Mouse (Mus musculus) gonadal fat pad, adult 2 months (tissue): ENCODE results near the gene Zfp637. TPM values are rescaled to one million over a fixed set of nuclear protein-coding genes. Genes with fewer than 3 reads are reported as not detected.
"Not testable (repeated sequence)": the region's sequence is repeated elsewhere in the genome, so short reads cannot be mapped to it uniquely, and the experiment has no call there.

Experiments
- DNase-seq: peaks from one replicate; pipeline ENCODE4 v3.0.0-alpha.2; 2012; ENCODE audit warnings: low read depth
- polyA plus RNA-seq: library from polyadenylated mRNA; depleted of rRNA; stranded (reverse); fragments of >200 nt; gene quantifications from 2 replicates; pipeline ENCODE4 v1.2.3, GENCODE M21; 2012; rRNA removed

Gene Zfp637
- 25.1 and 25.6 TPM in 2 replicates for polyA plus RNA-seq

DNA sequence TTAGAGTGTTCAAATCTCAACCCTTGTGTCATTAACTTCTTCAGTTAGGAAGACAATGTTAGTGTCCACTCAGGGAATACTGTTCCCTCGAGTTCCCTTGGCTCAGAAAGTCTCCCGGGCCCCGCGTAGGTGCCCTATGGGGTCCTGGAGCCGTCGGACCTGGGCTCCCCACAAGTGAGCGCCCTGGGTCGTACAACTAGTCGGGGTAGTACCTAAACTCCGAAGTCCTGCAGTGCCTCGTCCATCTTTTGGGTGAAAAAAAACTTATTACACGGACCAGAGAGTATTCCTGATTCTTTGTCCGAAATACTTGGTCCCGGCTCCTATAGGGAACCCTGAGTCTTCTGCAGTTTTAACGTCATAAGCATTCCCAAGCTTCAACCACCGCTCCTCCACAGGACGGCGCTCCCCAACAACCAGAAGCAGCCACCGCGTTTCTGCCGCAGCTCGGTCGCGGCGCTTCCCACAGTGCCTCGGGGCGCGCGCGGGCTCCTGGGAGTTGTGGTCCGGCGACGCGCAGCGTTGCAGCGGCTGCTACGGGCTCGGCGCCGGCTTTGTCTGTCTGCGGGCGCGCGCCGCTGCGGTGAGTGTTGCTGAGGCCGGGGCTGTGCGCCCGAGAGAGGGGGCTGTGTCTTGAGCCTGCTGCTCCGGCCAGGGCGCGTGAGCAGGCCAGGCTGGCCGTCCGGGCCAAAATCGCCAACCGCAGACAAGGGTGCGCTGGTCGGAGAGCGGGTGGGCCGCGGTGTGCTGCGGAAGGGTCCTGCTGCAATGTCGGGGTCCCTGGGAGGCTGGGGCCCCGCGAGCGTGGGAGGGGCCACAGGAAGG lies at the start of gene Zfp637:
Gene Zfp637 (plus strand): TSS at position 495 of the 825 bp plus-strand sequence.
- DNase-seq: no peak

DNA sequence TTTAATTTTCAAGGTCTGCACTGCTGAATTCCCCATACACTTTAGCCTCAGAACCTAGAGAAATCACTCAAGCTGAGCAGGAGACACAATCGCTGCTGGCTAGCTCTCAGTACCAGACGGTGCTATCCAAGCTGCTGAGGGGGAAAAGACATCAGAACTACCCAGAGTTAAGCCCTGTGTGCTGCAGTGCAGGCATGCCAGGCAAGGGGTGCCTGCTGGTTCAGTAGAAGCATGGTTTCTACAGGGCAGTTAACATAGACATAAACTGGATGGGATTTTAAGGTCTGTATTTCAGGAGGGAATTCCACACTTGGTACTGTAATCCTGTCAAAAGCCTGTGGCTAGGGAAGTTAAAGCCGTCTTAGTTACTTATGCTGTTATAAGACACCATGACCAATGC lies 45.7 kb upstream of the Zfp637 start:
- no peak for DNase-seq

DNA sequence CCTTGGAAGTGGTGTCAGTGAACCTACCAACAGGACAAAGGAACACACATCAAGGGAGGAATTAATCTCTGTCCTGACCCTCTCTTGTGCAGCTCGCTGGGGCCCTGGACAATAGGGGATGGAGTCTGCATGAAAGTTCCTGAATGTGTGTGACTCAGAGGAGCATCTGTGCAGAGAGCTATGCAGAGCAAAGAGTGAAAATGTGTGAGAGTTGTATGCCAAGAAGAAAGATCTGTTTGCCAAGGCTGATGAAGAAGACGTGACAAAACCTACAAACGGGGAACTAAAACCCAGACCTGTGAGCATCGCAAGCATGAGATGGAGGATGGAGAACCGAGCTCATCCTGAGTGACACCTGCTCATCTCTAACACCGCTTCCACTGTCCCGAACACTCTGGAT lies 40.2 kb upstream of the Zfp637 start:
- no peak for DNase-seq

DNA sequence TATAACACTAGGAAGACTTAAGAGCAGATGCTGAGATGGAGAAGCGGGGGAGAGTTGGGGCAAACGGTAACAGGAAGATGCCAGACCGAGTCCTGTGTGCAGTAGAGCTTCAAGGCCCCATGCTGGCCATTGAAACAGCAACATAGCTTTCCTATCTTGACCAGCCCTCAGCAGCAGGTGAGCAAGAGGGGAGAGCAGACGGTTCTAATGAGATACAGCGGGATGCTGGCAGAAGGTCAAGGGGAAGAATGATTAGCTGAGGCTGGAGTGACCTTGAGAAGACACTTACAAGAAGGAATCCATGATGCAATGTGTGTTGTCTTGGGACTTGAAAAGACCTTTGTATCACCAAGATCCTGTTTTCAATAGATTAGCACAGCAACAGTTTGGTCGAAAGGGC lies 39.2 kb upstream of the Zfp637 start:
- no peak for DNase-seq

DNA sequence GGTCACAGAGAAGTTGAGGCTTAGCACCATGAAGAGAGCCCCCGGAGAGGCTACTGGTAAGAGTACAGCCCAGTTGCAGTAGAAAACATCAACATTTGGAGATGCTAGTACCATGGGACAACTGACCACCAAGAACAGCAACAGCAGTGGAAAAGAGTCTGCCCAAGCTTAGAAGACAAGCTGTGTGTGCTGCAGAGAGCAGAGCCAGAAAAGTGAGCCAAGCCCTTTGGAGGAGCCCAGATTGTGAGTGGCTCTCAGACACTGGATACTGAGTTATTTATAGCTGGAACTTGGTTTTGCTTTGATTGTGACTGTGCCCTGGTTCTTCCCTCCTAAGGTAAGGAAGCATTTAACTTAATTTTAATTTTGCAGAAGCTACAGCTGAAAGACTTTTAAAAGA lies 33.2 kb upstream of the Zfp637 start:
- DNase-seq: no peak

DNA sequence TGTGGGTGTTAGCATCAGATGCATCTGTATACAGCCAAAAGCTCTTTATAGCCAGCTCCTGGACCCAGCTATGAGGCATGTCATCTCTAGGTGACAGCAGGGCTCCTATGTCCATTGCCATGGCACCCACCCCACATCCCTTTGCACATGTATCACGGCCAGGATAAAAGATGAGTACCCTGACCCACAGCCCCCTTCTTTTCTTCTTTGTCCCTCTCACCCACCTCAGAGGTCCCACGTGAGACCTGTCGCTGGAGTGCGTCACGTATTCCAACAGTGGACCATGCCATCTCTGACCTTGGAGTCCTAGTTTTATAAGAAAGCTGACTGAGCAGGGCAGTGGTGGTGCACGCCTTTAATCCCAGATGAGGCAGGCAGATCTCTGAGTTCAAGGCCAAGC lies 31.2 kb upstream of the Zfp637 start:
- DNase-seq: no peak

DNA sequence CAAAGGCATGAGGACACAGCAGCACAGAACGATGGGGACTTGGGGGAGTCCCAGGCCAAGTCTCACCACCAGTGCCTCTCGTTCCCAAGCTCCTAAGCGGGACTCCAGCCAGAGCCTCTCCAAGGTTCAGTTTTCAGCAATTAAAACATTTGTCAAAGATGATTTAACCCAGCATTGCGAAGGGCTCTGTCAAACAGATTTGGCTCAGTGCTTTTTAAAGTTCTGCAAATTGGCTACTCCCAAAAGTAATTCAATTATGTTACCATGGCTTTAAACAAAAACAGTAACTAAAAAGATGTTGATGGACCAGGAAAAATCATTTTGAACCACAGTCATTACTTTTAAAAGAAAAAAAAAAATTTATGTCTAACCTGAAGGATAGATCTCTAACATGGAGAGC lies 30.3 kb upstream of the Zfp637 start:
- no peak for DNase-seq

DNA sequence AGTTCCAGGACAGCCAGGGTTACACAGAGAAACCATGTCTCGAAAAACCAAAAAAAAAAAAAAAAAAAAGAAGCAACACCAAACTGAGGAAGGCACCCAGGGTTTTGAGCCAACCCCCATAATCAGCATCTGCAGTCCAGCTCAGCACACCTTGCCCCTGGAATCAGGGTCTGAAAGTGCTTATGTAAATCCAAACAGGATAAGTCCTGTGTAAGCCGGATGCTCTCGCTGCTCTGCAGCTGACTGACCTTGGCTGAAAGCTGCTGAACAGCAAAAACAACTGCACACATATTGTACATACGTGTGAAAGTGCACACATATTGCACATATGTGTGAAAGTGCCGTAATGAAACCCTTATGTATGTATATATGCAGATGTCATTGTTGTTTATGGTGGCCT lies 29.7 kb upstream of the Zfp637 start:
- DNase-seq: no peak

DNA sequence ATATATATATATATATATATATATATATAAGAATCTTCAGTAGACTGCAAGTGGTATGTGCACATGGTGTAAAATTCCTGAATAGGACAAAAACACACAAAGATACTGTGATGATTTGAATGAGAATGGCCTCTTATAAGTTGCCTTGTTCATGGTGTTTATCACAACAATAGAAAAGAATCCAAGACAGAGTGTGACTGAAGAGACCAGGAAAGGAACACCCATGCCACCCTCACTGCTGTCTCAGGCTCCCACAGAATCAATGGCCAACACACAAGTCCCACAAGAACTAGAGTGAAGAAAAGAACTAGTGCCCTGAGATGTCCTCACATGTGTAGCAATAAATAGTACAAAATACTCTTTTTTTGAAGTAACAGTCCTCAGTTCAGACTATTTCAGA lies 26.3 kb upstream of the Zfp637 start:
- DNase-seq: no peak

DNA sequence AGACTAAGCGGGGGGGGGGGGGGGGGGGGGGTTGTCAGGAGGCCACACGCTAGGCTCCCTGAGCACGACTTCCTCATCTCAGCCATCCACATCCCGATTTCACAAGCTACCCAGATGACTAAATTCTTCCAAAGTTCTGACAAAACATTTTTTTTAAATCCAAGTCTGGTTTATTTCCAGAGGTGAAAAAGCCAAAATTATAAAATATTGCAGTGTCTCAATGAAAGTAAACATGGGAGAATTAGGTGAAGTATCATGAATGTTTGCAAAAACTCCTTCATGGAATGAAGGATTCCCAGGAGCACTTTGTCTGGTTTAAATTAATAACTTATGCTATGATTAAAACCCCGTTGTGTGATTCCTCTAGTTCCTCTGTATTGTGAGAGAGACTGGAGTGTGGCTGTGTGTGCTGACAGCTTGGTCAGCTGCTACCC lies 23.9 kb upstream of the Zfp637 start:
- DNase-seq: no peak

DNA sequence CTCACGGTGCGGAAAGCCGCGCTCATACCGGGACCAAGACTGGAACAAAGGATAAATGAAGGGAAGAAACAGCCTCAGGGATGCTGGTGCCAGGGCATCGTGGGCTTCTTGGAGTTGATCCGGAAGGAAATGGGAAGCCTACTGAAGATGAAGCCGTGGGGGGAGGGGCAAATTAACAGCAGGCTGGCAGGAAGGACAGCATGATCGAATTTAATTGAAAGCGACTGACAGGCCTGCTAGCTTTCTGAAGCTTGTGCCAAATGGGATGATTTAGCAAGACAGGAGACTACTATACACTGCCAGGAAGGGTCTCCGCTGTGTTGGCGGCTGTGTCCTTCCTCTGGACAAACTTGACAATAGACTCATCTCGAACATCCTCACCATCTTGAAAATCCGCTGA lies 20.7 kb upstream of the Zfp637 start:
- no peak for DNase-seq

DNA sequence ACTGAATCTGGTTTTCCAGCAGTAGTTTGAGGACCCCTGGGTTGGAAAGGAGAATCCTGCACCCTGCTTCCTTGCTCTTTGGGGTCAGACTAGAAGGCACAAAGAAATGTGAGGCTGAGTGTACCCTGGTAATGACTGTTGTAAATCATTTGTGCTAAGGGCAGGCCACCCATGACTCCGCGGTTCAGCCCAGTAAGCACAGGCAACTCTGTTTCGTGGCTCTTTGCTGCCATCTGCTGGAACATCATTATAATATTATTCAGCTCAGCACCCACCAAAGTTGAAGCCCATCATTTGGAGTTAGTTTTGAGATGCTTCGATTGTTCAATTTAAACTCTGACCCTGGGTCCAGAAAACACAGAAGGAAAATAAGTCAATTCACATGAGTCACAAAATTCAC lies 15.6 kb upstream of the Zfp637 start:
- DNase-seq: no peak

DNA sequence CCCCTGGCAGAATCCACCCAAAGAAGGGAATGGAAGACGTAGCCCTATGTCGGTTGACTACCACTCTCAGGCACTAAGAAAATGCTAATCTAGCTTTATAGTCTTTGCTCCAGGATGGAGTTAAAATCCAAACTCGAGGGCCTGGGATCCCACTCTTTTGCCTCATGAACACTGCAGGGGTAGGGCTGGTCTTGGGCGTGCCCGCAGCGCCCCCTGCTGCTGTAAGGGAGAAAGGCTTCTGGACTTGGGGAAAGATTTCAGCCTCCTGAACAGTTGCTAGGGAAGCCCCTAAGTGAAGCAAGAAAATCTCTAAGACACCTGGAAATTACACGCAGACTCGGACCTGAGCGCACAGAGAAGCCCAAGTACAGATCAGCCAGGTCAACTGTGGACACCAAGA lies 12.7 kb upstream of the Zfp637 start:
- no peak for DNase-seq

DNA sequence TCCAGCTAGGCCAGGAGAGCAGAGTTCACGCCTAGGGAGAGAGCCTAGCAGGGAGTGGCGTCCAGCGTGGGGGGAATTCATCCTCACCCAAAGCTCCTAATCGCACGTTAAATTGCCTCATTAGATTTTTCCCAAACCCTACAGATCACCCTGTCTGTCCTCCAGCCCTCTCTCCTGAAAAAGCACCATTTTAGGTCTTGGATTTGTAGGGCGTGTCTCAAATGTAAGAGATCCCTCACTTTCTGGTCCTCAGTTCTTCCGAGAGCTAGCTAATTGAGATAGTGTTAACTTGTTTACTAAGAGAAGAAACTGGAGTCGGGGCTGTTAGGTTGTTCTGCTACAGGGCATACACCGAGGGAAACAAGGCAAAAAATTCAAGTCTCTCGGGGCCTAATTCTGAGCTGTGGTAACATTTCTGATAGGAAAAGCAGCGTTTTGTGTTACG lies 553 bp downstream of the Zfp637 start:
- DNase-seq: no peak

DNA sequence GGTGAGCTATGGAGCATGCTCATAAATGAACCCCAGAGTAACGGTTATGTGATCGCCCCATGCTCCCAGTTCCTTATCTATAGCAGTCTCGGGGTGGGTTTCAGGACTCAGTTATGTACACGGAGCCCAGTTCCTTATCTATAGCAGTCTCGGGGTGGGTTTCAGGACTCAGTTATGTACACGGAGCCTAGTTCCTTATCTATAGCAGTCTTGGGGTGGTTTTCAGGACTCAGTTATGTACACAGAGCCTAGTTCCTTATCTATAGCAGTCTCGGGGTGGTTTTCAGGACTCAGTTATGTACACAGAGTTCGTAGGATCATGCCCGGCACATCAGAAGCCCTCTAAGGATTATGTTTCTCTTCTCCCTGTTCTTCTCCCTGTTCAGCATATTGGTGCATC lies 3.6 kb downstream of the Zfp637 start:
- DNase-seq: no peak

DNA sequence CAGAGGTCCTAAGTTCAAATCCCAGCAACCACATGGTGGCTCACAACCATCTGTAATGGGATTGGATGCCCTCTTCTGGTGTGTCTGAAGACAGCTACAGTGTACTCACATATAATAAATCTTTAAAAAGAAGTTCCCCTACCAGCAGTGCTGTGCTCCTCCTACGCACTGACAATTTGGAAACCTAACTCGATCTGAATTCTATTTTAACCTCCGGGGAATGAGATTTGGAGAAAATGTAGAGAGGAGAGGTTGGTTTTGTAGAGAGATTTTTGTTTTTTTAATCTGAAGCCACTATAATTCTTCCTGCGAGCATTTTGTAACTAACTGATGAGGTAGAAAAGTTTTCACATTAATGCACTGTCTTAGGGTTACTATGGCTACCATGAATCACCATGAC lies 5.7 kb downstream of the Zfp637 start:
- DNase-seq: not testable (repeated sequence)

DNA sequence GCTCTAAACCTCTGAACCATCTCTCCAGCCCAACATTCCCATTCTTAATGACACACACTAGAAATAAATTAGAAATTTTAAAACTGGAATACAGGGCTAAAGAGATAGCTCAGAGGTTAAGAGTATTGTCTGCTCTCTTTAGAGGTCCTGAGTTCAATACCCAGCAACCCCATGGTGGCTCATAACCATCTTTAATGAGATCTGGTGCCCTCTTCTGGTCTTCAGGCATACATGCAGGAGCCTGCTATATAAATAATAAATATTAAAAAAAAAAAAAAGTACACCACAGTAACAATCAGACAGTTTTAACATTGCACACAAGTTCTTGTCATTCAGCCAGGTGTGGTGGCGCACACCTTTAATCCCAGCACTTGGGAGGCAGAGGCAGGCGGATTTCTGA lies 6.8 kb downstream of the Zfp637 start:
- no peak for DNase-seq

DNA sequence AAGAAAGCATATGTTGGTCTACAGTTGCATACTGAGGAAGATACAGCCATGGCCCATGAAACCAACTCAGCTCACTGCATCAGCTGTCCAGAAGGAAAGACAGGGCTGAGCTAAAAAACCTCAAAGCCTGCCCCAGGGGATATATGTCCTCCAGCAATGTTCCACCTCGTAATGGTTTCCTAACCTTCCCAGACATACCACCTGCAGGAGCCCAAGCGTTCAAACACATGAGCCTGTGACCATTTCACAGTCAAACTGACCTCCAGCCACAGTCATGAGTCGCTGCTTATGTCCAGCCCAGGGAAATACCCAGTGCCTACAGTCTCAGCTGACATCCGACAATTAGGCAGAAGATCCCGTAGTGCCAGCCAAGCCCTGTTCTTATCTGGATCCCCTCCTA lies 7.6 kb downstream of the Zfp637 start:
- DNase-seq: no peak

DNA sequence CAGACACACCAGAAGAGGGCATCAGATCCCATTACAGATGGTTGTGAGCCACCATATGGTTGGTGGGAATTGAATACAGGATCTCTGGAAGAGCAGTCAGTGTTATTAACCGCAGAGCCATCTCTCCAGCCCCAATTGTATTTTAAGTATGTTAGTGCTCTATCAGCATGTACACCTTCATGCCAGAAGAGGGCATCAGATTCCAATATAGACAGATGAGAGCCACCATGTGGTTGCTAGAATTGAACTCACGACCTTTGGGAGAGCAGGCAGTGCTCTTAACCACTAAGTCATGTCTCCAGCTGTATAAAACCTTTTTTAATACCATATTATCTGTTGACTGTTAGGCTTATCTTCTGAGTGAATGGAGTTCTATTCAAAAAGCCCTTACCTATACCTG lies 10.8 kb downstream of the Zfp637 start:
- DNase-seq: no peak

DNA sequence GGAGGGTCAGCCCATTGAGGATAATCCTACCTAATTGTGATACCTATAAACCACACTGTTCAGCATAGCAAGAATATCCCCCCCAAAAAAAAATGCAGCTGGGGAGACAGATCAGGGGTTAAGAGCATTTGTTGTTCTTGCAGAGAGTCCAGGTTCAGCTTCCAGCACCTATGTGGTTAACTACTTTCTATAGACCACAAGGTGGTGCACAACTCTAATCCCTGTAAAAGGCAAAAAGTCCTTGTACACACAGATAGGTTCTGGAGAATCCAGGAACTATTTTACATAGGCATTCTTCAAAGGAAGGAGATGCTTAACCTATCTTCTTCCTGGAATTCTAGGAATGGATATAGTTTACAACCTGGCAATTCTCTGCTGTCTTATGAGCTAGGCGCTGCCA lies 17.0 kb downstream of the Zfp637 start:
- DNase-seq: no peak

DNA sequence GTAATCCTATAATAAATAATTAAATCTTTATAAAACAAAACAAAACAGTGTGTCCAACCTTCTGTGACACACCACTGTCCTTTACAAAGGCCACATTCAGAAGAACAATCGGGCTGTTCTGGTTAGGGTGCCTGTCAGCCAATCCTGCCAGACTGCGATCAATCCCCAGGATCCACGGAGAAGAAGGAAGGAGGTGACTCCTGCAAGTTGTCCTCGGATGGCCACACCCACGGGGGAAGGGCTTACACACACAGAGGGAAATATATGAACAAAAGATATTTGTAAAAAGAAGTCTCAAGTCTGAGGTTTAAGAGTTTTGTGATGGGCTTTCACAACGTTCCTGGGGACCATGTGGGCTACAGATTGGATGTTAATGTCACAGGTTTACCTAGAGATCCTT lies 20.9 kb downstream of the Zfp637 start, which contains the start of gene Zfp239:
Gene Zfp239 (plus strand): TSS at position 253 of the 400 bp plus-strand sequence.
- no peak for DNase-seq

DNA sequence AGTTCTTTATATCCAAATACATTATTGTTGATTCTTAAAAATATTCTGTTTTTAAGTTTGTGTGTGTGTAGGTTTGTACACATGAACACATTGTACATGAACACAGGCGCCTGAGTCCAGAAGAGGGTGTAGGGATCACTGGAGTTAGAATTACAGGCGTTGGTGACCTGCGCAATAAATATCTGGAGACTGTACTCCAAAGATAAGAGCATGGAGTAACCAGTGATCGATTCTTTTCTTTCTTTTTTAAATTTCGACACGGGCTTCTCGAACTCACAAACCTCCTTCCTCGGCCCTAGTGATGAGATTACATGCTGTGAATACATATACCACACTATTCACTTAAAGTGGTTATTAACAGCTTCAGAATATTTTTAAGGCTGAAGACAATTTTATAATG lies 21.5 kb downstream of the Zfp637 start:
- DNase-seq: no peak

DNA sequence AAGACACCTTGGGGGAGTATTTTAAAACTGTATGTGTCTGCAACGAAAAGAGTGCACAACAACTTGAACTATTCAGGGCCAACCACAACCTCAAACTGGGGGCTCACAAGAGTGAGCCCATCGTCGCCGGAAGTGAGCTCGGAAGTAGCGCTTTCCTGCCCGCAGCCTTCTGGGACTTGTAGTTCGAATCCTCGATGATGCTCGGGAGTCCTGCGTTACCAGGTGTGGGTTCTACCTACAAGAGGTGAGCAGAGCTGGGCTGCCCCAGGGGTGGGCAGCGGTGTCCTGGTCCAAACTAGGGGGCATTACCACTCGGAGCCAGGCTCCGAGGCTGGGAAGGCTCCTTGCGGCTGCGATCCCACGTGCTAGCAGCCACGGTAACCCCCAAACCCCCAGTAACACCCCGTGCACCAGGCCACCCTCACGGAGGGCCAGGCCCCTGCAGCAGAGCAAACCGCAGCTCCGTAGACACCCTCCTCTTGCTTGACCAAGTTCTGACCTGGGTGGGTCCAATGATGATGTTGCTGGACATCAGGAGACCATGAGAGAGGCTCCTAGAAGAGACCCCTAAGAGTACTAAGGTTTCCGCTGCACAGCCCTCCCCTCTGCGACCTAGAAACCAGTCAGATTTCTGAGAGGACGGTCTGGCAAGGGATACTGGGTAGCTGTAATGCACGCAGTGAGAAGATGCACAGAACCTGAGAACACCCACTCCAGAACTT lies 22.1 kb downstream of the Zfp637 start:
- DNase-seq: no peak
